ENCODE assay signal across 8 mouse cellular contexts in the genomic region with DNA sequence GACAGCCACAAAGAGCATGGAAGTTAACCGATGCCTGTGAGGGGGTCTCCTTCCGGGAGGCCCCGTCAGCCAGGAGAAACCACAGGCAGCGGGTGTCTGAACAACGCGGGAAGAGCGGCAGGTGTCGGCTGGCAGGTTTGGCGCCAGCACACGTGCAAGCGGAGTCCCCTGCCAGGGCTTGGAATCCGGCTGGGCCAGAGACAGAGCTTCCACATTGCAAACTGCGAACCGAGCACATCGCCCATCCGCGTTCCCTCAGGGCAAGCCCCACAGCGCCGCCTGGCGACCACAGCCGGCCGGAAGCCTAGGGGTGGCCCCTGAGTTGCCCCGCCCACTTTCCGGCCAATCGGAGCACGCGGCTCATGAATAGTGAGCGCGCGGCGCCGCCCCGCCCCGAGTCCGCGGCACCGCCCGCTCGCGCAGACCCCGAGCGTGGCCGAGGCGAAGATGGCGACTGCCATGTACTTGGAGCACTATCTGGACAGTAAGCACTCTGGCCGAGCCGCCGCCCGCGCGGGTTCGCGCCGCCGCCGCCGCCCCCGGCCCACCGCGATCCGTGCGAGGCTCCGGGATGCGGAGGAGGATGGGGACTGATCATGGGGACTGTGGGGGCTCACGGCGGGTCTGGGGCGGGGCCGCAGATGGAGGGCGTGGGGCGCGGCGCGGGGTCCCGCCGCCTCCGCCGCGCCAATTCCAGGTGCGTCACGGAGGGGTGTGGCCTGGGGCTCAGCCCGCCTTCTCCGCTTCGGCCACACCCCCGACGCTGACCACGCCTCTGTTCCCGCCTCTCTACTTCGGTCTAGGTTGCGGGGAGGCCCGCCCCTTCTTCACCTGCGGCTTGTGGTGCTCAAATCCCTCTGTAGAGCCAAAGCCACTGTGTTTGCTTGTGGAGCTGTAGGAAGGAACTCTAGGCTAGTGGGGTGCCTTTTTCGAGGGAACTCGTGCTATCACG. TPM values are rescaled to one million over a fixed set of nuclear protein-coding genes. Genes with fewer than 3 reads are reported as not detected.
DNase-seq lines count a peak whose midpoint lies in the region; ATAC-seq and TF ChIP-seq lines count a peak whose summit lies in the region.

A gene (plus strand): TSS at position 410 of the 952 bp plus-strand sequence.

- DNase-seq in ES-CJ7 (ENCODE audit: low read depth, low spot score) = peak; percentile 97
- DNase-seq in cerebellum, adult 11 months = peak; percentile 100
- peak; percentile 100 for DNase-seq in heart, postnatal 36 days
- peak; percentile 99 to 100 for DNase-seq in layer of hippocampus, adult 2 months (ENCODE audit: low spot score in 2 of 2)
- peak; percentile 99 for DNase-seq in lung, embryonic 14.5 days
- peak; percentile 100 for DNase-seq in thymus, adult 2 months

- peak within 1 kb of the TSS; percentile 90 for H3K4me3 ChIP-seq in forebrain, embryonic 15.5 days
- H3K4me3 ChIP-seq in layer of hippocampus, adult 2 months = peak within 1 kb of the TSS; percentile 69
- H3K4me3 ChIP-seq in lung, embryonic 14.5 days (ENCODE audit: low read depth, low read length) = peak within 1 kb of the TSS; percentile 78
- H3K4me3 ChIP-seq in olfactory bulb, adult 2 months (ENCODE audit: insufficient read depth, low read depth, low read length) = peak within 1 kb of the TSS; percentile 93
- H3K4me3 ChIP-seq in thymus, adult 2 months (ENCODE audit: control insufficient read depth, insufficient read depth, low read length) = peak within 1 kb of the TSS; percentile 72

- peak; percentile 73 for TF ChIP-seq POLR2A in olfactory bulb, adult 2 months (IDR thresholded peaks at IDR 0.05; ENCODE audit: insufficient read depth, low read depth, low read length)
- TF ChIP-seq POLR2A in thymus, adult 2 months (IDR thresholded peaks at IDR 0.05; ENCODE audit: control insufficient read depth, extremely low read depth, insufficient read depth, low read length, poor library complexity) = peak; percentile 77

- peaks cover 33% of the 10 kb centered on the region for H3K4me1 ChIP-seq in forebrain, embryonic 15.5 days
- 0 out of 2 replicates have a peak, but pooled peaks cover 12% of the 10 kb centered on the region for H3K4me1 ChIP-seq in lung, embryonic 14.5 days (ENCODE audit: insufficient read depth)
- peaks cover 11% of the 10 kb centered on the region for H3K4me1 ChIP-seq in olfactory bulb, adult 2 months (ENCODE audit: control insufficient read depth, insufficient read depth, low read length)
- peaks cover 20% of the 10 kb centered on the region for H3K4me1 ChIP-seq in thymus, adult 2 months (replicated peaks; ENCODE audit: control insufficient read depth, insufficient read depth, low read length)

- no peaks in the 10 kb centered on the region for H3K9me3 ChIP-seq in forebrain, embryonic 15.5 days
- H3K9me3 ChIP-seq in lung, embryonic 14.5 days (ENCODE audit: low read depth, low read length) = no peaks in the 10 kb centered on the region

- H3K27me3 ChIP-seq in forebrain, embryonic 15.5 days = no peaks in the 10 kb centered on the region
- no peaks in the 10 kb centered on the region for H3K27me3 ChIP-seq in lung, embryonic 14.5 days (ENCODE audit: insufficient read depth, low read length)
- no peaks in the 10 kb centered on the region for H3K27me3 ChIP-seq in thymus, adult 2 months (ENCODE audit: control insufficient read depth, insufficient read depth, low read length)

- under 1% methylated on average over 81 of the region's 94 CpGs for WGBS in forebrain, embryonic 15.5 days
- under 1% methylated on average over 86 of the region's 94 CpGs for WGBS in lung, embryonic 14.5 days
- WGBS in olfactory bulb, adult 2 months = under 1% methylated on average over 94 of the region's 94 CpGs
- WGBS in thymus, adult 2 months = under 1% methylated on average over 88 of the region's 94 CpGs

- peak within 1 kb of the TSS; percentile 94 for H3K4me2 ChIP-seq in forebrain, embryonic 15.5 days (replicated peaks)
- peak within 1 kb of the TSS; percentile 78 for H3K4me2 ChIP-seq in lung, embryonic 14.5 days

- H3K9ac ChIP-seq in forebrain, embryonic 15.5 days (replicated peaks) = peak within 1 kb of the TSS; percentile 82
- peak within 1 kb of the TSS; percentile 86 for H3K9ac ChIP-seq in lung, embryonic 14.5 days

- TF ChIP-seq CTCF in layer of hippocampus, adult 2 months (conservative IDR thresholded peaks at IDR 0.05) = peak; percentile 99
- TF ChIP-seq CTCF in lung, embryonic 14.5 days (IDR thresholded peaks at IDR 0.05; ENCODE audit: low read depth) = peak; percentile 95
- peak; percentile 80 for TF ChIP-seq CTCF in olfactory bulb, adult 2 months (IDR thresholded peaks at IDR 0.05; ENCODE audit: insufficient read depth, low read depth, low read length)
- TF ChIP-seq CTCF in thymus, adult 2 months (IDR thresholded peaks at IDR 0.05; ENCODE audit: borderline replicate concordance, control insufficient read depth, extremely low read depth, insufficient read depth, low read length, poor library complexity) = peak; percentile 91

- H3K36me3 ChIP-seq in forebrain, embryonic 15.5 days = peaks cover 26% of the 10 kb centered on the region
- H3K36me3 ChIP-seq in lung, embryonic 14.5 days (ENCODE audit: insufficient read depth) = peaks cover 49% of the 10 kb centered on the region
- peaks cover 6% of the 10 kb centered on the region; the same call in 1 of the 2 replicates for H3K36me3 ChIP-seq in thymus, adult 2 months (ENCODE audit: control insufficient read depth, insufficient read depth, low read length)

- peak; percentile 91 for ATAC-seq in forebrain, embryonic 15.5 days (replicated peaks)
- peak; percentile 92 for ATAC-seq in lung, embryonic 14.5 days (ENCODE audit: insufficient read depth)

- intact Hi-C loops in heart, postnatal 36 days (cut with DNase I) = loop anchor here (2.0 to 10.0 kb wide), 4 partner anchors 19 to 289 kb away; a partner anchor contains a TSS

- H3K27ac ChIP-seq in forebrain, embryonic 15.5 days (replicated peaks) = peak within 1 kb of the TSS; percentile 96
- H3K27ac ChIP-seq in layer of hippocampus, adult 2 months = peak within 1 kb of the TSS; percentile 98
- peak within 1 kb of the TSS; percentile 96 for H3K27ac ChIP-seq in lung, embryonic 14.5 days (ENCODE audit: low read depth)
- H3K27ac ChIP-seq in olfactory bulb, adult 2 months (ENCODE audit: insufficient read depth, low read depth, low read length) = peak within 1 kb of the TSS; percentile 78; the same call in 1 of the 2 replicates
- peak within 1 kb of the TSS; percentile 74 for H3K27ac ChIP-seq in thymus, adult 2 months (ENCODE audit: control insufficient read depth, insufficient read depth, low read length)

RNA-seq across cellular contexts. Expression of the gene that starts here (rescaled TPM):
- 10.7 and 11.4 TPM in 2 replicates for polyA plus RNA-seq in forebrain, embryonic 15.5 days (2015; fragmentation: Nextera tagmentation; extraction: Ambion mirVana)
- total RNA-seq in heart, postnatal 36 days (2021) = 10 to 100 TPM; 10.3 to 15.8 TPM
- total RNA-seq in layer of hippocampus, adult 2 months (2021) = 10 to 100 TPM; 12.6 to 14.2 TPM
- 22.7 and 24.8 TPM in 2 replicates for polyA plus RNA-seq in lung, embryonic 14.5 days (2014; fragmentation: Nextera tagmentation; extraction: Ambion mirVana)
- not detected in 2 replicates for polyA plus RNA-seq in olfactory bulb, adult 2 months (2012; ENCODE audit: insufficient read depth, insufficient read length, low replicate concordance, missing spikeins)
- polyA plus RNA-seq in thymus, adult 2 months (2012; rRNA removed) = 10.9 and 11.0 TPM in 2 replicates

Comparison
In these comparisons a context has a peak if more than half of its experiments do, and no peak if none do; other contexts are left out.
1. Peak in every context shown above with its lines: DNase-seq, ATAC-seq, H3K4me3 ChIP-seq and H3K27ac ChIP-seq.
2. RNA of the gene that starts here (polyA plus RNA-seq): 22.7 to 24.8 TPM in lung, embryonic 14.5 days, 10.9 to 11.0 TPM in thymus, adult 2 months and 10.7 to 11.4 TPM in forebrain, embryonic 15.5 days; not detected in olfactory bulb, adult 2 months; every median in the first group is over 10 times any median in the second.